In the genomic region with DNA sequence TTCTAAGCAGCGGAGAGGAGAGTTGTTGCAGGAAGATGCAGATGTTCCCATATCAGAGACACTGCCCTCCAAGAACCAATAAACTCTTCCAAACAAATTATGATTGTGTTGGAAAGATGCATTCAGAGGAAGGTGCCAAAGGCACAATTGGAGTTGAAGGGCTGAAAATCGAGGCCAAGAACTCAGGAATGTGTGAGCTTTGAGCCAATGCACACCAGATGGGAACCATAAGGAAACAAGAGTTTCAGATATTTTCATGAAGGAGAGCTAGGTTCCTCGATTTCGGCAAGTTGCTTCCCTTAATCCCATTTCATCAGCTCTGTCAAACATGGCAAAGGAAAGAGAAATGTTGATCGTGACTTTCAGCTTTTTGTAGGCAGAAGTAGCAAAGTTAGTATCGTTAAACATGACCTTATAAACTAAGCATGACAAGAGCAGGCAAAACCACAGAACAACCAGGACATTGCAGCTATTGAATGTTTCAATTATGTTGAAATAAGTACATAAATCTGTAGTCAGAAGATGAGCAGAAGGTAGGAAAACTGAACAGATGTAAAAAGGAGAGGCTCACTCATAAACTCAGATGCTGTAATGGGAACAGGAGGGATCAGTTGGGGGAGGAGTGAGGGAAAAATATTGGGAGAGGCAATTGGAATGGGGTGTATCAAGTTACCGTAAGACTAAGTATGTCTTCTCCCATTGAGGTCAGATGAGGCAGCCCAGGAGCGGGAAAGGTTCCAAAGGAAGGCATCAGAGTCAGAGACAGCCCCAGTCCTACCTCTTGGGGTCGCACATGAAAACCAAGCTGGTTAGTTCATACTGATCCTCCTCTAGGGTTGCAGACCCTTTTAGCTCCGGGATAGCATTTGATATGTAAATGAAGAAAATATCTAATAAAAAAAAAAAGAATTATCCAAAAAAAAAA, we compare ENCODE assay signal across 17 mouse cellular contexts.
DNase-seq lines count a peak whose midpoint lies in the region; ATAC-seq and TF ChIP-seq lines count a peak whose summit lies in the region.
"Had no signal": no experiment of that assay in that cellular context is flagged by ENCODE, and none has a peak within 500 bp of the region (broad histone marks: within the 10 kb centered on the region; RNA-seq: fewer than 3 reads in every experiment).

No protein-coding gene starts in this region.

- H3K9ac ChIP-seq in forebrain, postnatal 0 days, result no peak overlapping the region
- H3K9ac ChIP-seq in forebrain, embryonic 13.5 days, result no peak overlapping the region
- H3K9ac ChIP-seq in limb, embryonic 14.5 days (ENCODE audit: low read depth, low read length, severe bottlenecking), result no peak overlapping the region
- H3K9ac ChIP-seq: limb, embryonic 13.5 days; midbrain, embryonic 12.5 days had no signal

- H3K36me3 ChIP-seq in forebrain, postnatal 0 days (ENCODE audit: insufficient read depth), result no peaks in the 10 kb centered on the region
- H3K36me3 ChIP-seq in forebrain, embryonic 13.5 days (ENCODE audit: poor library complexity, severe bottlenecking), result no peaks in the 10 kb centered on the region
- H3K36me3 ChIP-seq in limb, embryonic 14.5 days (ENCODE audit: control insufficient read depth, insufficient read depth, low read length), result no peaks in the 10 kb centered on the region
- H3K36me3 ChIP-seq in limb, embryonic 10.5 days, result no peaks in the 10 kb centered on the region
- H3K36me3 ChIP-seq: forebrain, embryonic 10.5 days; G1E; limb, embryonic 13.5 days; midbrain, embryonic 12.5 days had no signal

- H3K4me3 ChIP-seq in forebrain, postnatal 0 days (ENCODE audit: low read depth, low read length), result no peak overlapping the region
- no peak overlapping the region for H3K4me3 ChIP-seq in forebrain, embryonic 13.5 days
- H3K4me3 ChIP-seq in limb, embryonic 14.5 days (replicated peaks; ENCODE audit: low read length), result no peak overlapping the region
- no peak overlapping the region for H3K4me3 ChIP-seq in limb, embryonic 10.5 days
- no peak overlapping the region for H3K4me3 ChIP-seq in embryonic fibroblast, embryonic 13.5 days (ENCODE audit: insufficient read depth, low read length)
- H3K4me3 ChIP-seq: forebrain, embryonic 10.5 days; heart, adult 2 months; limb, embryonic 13.5 days; midbrain, embryonic 12.5 days had no signal

- 68% methylated on average over 10 of the region's 10 CpGs for WGBS in forebrain, postnatal 0 days
- 86% methylated on average over 10 of the region's 10 CpGs for WGBS in forebrain, embryonic 13.5 days
- WGBS in limb, embryonic 14.5 days, result 63% methylated on average over 10 of the region's 10 CpGs
- 81% methylated on average over 10 of the region's 10 CpGs for WGBS in limb, embryonic 10.5 days

- ATAC-seq in forebrain, postnatal 0 days, result peak; percentile 25; the same call in 1 of the 2 replicates
- ATAC-seq in forebrain, embryonic 13.5 days, result no peak
- no peak for ATAC-seq in limb, embryonic 14.5 days (ENCODE audit: low FRiP score, low read depth)
- no peak for ATAC-seq in activated CD4-positive, CD25-positive, alpha-beta regulatory T cell, adult 4 months

- H3K27ac ChIP-seq in forebrain, postnatal 0 days (ENCODE audit: low read depth, low read length), result no peak overlapping the region
- no peak overlapping the region for H3K27ac ChIP-seq in forebrain, embryonic 13.5 days
- no peak overlapping the region for H3K27ac ChIP-seq in limb, embryonic 14.5 days (replicated peaks; ENCODE audit: low read depth, low read length)
- no peak overlapping the region for H3K27ac ChIP-seq in limb, embryonic 10.5 days
- peak overlapping the region; percentile 75 for H3K27ac ChIP-seq in embryonic fibroblast, embryonic 13.5 days (ENCODE audit: insufficient read depth, low read length)
- H3K27ac ChIP-seq: forebrain, embryonic 10.5 days; heart, adult 2 months; limb, embryonic 13.5 days; midbrain, embryonic 12.5 days had no signal

- TF ChIP-seq POLR2A in limb, embryonic 14.5 days (IDR thresholded peaks at IDR 0.05; ENCODE audit: borderline replicate concordance, extremely low read depth, insufficient read depth, insufficient read length), result no peak
- no peak for TF ChIP-seq POLR2A in embryonic fibroblast, embryonic 13.5 days (IDR thresholded peaks at IDR 0.05; ENCODE audit: low read depth, low read length)

- no peak overlapping the region for H3K4me2 ChIP-seq in forebrain, postnatal 0 days (ENCODE audit: low read depth)
- H3K4me2 ChIP-seq in forebrain, embryonic 13.5 days, result no peak overlapping the region
- no peak overlapping the region for H3K4me2 ChIP-seq in limb, embryonic 14.5 days (replicated peaks; ENCODE audit: low read depth, low read length, severe bottlenecking)
- H3K4me2 ChIP-seq: limb, embryonic 13.5 days; midbrain, embryonic 12.5 days had no signal

- H3K4me1 ChIP-seq in forebrain, postnatal 0 days (ENCODE audit: insufficient read depth), result no peaks in the 10 kb centered on the region
- H3K4me1 ChIP-seq in forebrain, embryonic 13.5 days, result no peaks in the 10 kb centered on the region
- H3K4me1 ChIP-seq in limb, embryonic 14.5 days (ENCODE audit: control insufficient read depth, insufficient read depth, low read length), result no peaks in the 10 kb centered on the region
- no peaks in the 10 kb centered on the region for H3K4me1 ChIP-seq in limb, embryonic 10.5 days
- no peaks in the 10 kb centered on the region for H3K4me1 ChIP-seq in embryonic fibroblast, embryonic 13.5 days (ENCODE audit: control insufficient read depth, insufficient read depth, low read length)
- H3K4me1 ChIP-seq: forebrain, embryonic 10.5 days; limb, embryonic 13.5 days; midbrain, embryonic 12.5 days had no signal

- DNase-seq in forebrain, postnatal 0 days, result peak; percentile 47
- peak; percentile 48 for DNase-seq in limb, embryonic 14.5 days (ENCODE audit: low spot score)
- no peak for DNase-seq in limb, embryonic 10.5 days (ENCODE audit: low spot score)
- DNase-seq in layer of hippocampus, adult 9-11 months, result peak; percentile 6
- DNase-seq in spleen, adult 18-20 months, result no peak
- DNase-seq: cerebellum, adult 9-11 months; heart, adult 2 months; kidney, adult 9 months; lung, adult 18-20 months; right cerebral cortex, postnatal 14 days had no signal

- no peaks in the 10 kb centered on the region for H3K9me3 ChIP-seq in forebrain, postnatal 0 days (ENCODE audit: low read length)
- no peaks in the 10 kb centered on the region for H3K9me3 ChIP-seq in forebrain, embryonic 13.5 days (replicated peaks)
- H3K9me3 ChIP-seq in limb, embryonic 14.5 days (ENCODE audit: control insufficient read depth, low read length), result no peaks in the 10 kb centered on the region
- no peaks in the 10 kb centered on the region for H3K9me3 ChIP-seq in limb, embryonic 10.5 days (replicated peaks)
- H3K9me3 ChIP-seq: forebrain, embryonic 10.5 days; G1E; limb, embryonic 13.5 days; midbrain, embryonic 12.5 days had no signal

- no peaks in the 10 kb centered on the region for H3K27me3 ChIP-seq in forebrain, postnatal 0 days (ENCODE audit: insufficient read depth, low read length)
- no peaks in the 10 kb centered on the region for H3K27me3 ChIP-seq in forebrain, embryonic 13.5 days
- no peaks in the 10 kb centered on the region for H3K27me3 ChIP-seq in limb, embryonic 14.5 days (ENCODE audit: control insufficient read depth, insufficient read depth, low read length)
- H3K27me3 ChIP-seq in limb, embryonic 10.5 days (ENCODE audit: low read depth, poor library complexity, severe bottlenecking), result no peaks in the 10 kb centered on the region
- H3K27me3 ChIP-seq: limb, embryonic 13.5 days; midbrain, embryonic 12.5 days had no signal

- no peak for TF ChIP-seq CTCF in forebrain, postnatal 0 days (IDR thresholded peaks at IDR 0.05; ENCODE audit: low read depth)
- no peak for TF ChIP-seq CTCF in embryonic fibroblast, embryonic 13.5 days (IDR thresholded peaks at IDR 0.05; ENCODE audit: borderline replicate concordance, insufficient read depth, low read length)

Comparison
In these comparisons a context has a peak if more than half of its experiments do, and no peak if none do; other contexts are left out.
1. DNase-seq: peak in forebrain, postnatal 0 days (single experiment), limb, embryonic 14.5 days (single experiment) and layer of hippocampus, adult 9-11 months (single experiment); none in limb, embryonic 10.5 days (single experiment) and spleen, adult 18-20 months (0 of 2).